Mouse (Mus musculus): ENCODE data around the gene Stx5a.
"Not testable (repeated sequence)": the region's sequence is repeated elsewhere in the genome, so short reads cannot be mapped to it uniquely, and the experiment has no call there.

GRCm38 (mm10) chr19:8719037-8719436 lies 22.2 kb upstream of the Stx5a start:
- TF ChIP-seq CTCF (IDR thresholded peaks at IDR 0.05; ENCODE audit: low read depth, low read length); POLR2A (IDR thresholded peaks at IDR 0.05; ENCODE audit: extremely low read depth, insufficient read depth, low read length): not testable (repeated sequence)
